Mouse (Mus musculus) embryonic stem cell, embryonic (primary cell): ENCODE results near the gene Grm7.

Source experiments
- CTCF ChIA-PET, 4 experiments: fragments of 300-600 bp in 2 of 4; fragments of 350-600 bp in 2 of 4; sonication (Branson Sonifier 250); formaldehyde crosslinking; loops; one replicate each; lab custom pipeline; 2022; ENCODE audit warnings: inconsistent platforms in 2 of 4; lab: Charles Lee
- POLR2A ChIA-PET, 4 experiments: fragments of 300-600 bp in 2 of 4; fragments of 350-600 bp in 2 of 4; sonication (Branson Sonifier 250); formaldehyde crosslinking; loops; one replicate each; lab custom pipeline; 2022; ENCODE audit warnings: antibody characterized with exemption in 4 of 4, inconsistent platforms in 1 of 4; lab: Charles Lee

Gene Grm7

DNA sequence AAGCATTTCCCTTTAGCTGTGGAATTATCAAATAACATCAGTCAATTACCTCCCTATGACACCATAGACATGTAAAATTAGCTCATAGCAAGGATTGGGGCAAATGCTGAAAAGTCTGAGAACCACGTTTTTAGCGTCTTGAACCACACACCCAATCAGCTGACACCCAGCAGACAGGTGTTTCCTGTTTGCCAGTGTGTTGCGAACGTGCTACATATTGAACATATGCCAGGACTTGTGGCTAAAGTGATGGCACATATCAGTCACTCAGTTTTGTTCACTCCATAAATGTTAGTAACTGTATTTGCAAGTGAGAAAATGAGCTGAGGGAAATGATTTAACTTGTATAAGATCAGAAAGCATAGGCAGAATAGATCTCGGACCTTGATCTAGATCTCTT is 162.1 kb downstream of the Grm7 start:
- ChIA-PET POLR2A (interaction anchor here in 1 of 4 experiments (0.6 kb wide), 1 partner anchor 21 kb away, joined by 3 read pairs; no protein-coding TSS in a partner anchor), CTCF (no interaction called here)

DNA sequence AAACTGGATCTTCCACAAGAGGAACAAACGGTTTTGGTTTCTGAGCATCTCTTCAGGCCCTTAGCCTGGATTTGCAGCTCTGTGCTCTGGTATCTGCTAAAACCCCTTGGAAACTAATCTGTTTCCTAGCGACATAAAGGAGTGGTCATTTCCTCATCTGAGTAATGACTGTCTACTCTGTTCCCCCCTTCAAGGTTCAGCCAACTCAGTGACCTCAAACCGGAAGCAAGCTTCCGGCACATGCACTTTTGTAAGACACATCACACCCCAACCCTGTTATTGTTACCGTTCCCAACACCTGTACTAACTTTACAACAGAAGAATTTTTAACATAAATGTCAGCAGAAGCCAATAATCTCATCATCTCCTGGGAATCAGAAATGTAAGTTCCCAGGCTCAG is 166.8 kb downstream of the Grm7 start:
- CTCF ChIA-PET: no interaction called here
- POLR2A ChIA-PET: no interaction called here

DNA sequence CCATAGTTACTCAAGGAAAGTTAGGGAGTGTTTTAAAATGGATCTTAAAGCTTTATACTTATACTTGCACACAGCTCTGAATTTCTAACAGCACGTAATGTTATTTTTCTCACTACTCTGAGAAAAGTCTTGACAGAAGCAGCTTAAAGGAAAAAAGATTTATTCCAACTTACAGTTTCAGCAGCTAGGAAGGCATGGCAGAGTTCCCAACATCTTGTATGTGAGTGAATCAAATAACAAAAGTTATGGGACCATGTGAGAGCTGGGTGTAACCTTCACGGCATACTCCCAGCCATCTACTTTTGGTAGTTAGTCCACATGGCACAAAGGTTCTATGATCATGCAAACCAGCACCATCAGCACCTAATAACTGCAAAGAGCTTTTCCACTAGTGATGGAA is 172.9 kb downstream of the Grm7 start:
- ChIA-PET POLR2A (no interaction called here), CTCF (no interaction called here)

DNA sequence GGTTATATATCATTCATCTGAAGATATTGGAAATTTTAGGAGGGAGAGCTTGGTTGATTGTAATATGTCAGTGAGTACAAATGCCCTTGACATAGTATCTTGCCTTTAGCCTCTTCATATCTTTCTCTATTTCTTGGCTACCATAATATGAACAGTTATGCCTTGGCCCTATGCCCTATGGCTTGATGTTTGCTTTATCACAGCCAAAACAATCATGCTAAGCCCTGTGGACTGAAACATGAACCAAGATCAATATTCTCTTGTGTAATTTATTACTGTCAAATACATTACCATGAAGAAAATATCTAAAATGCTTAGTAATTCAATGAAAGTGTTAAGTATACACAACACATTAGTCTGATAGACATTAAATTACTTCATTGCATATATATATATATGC is 222.9 kb downstream of the Grm7 start:
- POLR2A ChIA-PET: no interaction called here
- CTCF ChIA-PET: no interaction called here

DNA sequence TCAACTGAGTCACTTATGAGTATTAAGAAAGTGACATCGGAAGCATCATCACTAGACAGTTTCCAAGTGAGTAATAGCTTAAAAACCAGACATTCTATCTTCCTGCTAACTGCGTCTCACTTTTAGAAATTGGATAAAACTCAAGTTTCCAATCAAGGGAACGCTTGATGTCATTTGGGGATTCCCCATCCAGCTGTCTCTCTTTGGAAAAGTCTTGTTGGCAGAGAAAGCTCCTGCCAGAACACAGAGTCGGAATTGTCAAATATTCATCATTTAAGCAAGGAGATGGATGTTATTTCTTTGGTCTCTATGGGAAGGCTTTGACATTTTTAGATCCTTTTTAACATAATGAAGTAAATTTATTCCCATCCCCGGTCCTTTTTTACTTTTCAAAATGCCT is 336.6 kb downstream of the Grm7 start:
- CTCF ChIA-PET: no interaction called here

DNA sequence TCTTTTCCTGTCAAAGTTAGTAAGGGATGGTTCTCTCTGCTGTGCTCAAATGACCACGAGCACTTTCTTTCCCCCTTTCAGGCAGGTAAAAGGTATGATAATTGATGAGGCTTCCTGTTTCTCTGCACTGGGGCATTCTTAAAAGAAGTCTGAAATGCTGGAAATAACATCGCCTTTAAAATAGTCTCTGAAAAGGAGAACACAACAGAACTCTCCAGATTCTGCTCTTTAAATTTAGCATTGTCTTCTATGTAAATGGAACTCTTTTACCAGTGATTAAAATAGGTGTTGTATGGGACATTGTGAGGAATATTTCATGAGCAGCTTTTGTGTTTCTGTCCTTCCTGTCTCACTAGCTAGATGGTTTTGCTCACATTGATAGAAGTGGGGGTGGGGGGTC is 393.7 kb downstream of the Grm7 start:
- CTCF ChIA-PET: no interaction called here
- POLR2A ChIA-PET: no interaction called here

More for the DNA sequence above, 336.6 kb downstream of the Grm7 start:
- POLR2A ChIA-PET: no interaction called here

DNA sequence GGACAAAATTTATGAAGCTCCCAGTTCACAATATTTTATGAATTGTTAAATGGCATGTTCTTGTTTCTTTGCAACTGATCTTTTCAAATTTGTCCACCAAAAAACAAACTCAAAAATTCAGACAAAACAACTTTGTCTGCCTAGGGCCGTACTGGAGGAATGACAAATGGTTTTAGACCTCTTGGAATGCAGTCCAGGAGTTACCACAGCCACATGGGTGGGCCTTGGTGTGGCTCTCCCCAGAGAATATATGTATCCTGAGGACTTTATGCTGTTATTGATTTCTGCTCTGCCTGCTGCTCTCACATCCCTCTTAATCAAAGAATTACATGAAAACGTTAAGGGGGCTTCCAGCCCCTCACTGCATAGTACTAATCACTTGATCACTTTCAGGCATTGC is 400.5 kb downstream of the Grm7 start:
- ChIA-PET CTCF (no interaction called here), POLR2A (no interaction called here)

DNA sequence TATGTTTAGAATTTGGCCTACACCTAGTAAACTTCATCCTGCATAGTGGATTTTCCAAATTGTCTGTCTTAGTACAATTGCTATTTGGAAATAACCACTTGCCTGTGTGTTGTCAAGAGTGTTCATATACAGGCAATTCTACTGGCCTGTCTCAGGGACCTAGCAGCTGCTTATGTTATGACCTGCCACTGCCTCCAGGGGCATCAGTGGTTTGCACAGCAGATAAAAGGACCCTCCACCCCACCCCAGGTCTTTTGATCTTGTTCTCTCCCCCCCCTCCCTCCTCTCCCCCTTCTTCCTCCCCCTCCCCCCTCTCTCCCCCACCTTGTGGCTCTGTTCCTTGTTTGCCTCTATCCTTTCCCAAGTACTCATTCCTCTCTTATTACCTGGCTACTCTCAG is 403.9 kb downstream of the Grm7 start:
- ChIA-PET CTCF (no interaction called here), POLR2A (interaction anchor here in 1 of 4 experiments (0.5 kb wide), 1 partner anchor 340 kb away, joined by 3 read pairs; no protein-coding TSS in a partner anchor)

DNA sequence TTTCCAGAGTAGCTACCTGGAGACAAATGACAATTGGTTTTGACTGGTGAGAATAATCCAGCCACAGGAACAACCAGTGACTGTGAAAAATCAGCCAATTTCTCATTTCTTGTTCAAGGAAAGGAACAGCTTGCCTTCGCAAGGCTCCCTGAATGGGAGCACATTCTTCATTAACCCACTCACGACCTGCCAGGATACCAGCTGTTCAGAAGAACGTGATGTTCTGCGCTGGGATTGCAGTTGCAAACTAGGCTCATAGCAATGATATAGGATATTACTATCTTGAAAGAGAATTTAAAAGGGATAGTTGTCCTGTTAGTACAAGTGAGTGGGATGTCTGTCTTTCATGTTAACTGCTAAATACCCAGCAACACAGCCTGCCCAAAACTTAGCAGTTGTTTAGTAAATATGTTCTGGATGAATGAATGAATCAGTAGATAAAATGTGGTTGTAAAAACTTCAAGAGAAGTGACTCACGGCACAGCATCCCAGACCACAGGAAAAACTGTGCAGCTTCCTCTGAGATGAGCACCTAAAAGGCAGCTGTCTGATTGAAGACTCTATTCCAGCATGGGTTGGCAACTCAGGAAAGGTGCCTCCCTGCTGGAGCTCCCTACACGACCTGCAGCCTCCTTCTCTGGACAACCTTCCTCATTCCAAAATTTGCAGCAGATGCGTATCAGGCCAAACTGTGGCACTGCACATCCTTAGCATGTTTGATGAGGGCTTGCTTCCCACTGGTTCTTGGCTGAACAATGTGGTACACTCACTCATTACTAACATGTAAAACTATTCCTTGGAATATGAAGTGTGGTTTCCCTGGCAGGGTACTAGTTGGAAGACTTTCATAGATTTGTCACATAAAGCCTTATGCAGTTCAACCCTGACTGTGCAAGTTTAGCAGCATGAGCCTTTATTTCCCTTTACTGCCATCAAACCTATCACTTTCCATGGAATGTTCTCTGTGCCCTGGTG is 408.9 kb downstream of the Grm7 start:
- CTCF ChIA-PET: no interaction called here
- POLR2A ChIA-PET: no interaction called here

DNA sequence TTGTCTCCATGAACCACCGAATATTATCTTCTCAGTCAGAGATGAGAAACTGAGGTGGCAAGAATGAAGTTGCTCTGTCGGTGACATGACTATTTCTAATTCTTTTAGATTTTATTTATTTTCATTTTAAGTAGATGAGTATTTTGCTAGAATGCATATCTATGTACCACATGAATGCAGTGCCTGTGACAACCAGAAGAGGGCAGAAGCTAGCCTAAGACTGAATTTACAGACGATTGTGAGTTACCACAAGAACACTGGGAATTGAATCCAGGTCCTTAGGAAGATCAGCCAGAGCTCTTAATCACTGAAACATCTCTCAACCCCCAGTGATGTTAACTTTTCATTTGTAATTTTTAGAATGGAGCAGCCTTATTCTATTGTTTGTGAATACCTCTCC is 412.4 kb downstream of the Grm7 start:
- POLR2A ChIA-PET: interaction anchor here in 1 of 4 experiments (0.6 kb wide), 1 partner anchor 1316 kb away, joined by 9 read pairs; no protein-coding TSS in a partner anchor

DNA sequence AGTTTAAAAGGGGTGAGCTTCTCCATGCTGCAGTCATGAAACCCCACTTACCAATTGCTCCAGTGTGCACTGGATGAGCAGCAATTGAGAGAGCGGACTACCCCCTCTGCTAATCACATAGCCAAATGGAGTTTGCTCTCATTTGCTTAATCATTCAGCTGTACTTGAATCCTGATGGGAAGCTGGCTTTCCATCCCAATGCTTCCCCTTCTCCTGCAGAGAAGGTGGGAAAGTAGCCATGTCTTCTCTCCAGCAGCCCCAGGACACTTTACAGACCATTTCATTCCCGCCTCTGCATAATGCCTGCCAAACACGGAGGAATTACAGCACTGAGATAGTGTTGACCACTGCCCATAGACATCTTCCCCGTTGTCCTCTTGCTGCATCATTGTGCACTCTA is 414.6 kb downstream of the Grm7 start:
- POLR2A ChIA-PET: no interaction called here
- CTCF ChIA-PET: interaction anchor here in 1 of 4 experiments (1.2 kb wide), 1 partner anchor 625 kb away, joined by 3 read pairs; no protein-coding TSS in a partner anchor

More for the DNA sequence above, 412.4 kb downstream of the Grm7 start:
- CTCF ChIA-PET: interaction anchor here (0.6 to 1.6 kb wide), 9 partner anchors 42 to 1316 kb away, joined by 3 to 6 read pairs (median 4); no protein-coding TSS in a partner anchor

DNA sequence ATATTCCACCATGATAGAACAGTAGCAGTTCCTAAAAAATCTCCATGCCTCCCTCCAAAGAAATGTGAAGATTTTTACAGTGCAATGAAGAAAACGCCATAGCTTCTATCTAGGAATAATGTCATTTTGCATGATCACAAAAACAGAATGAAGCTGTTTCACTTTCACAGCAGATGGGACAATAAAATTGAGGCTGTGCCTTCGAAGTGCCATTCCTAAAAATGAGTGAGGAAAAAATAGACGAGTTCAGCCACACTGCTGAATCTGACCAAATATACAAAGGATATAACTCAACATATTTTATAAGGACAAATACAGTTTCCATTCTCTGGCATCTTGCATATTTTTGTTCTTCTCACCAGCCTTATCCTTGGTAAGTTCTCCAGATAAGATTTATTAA is 439.2 kb downstream of the Grm7 start:
- CTCF ChIA-PET: no interaction called here

DNA sequence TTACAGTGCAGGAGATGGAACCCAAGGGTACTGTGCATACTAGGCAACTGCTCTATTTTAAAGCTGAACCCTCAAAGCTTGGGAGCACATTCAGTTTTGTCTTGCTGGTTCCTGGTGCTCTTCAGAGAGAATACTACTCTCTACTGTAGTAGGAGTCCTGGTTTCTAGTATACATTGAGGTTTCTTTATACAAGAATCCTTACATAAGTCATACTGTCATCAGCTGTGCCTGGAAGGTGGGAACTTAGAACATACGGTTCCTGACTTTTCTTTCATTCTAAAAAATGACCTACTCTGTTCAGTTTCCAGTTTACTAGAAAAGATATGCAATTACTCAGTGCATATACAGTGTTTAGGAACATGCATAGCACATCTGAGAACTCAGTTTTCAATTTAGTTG is 449.4 kb downstream of the Grm7 start:
- ChIA-PET CTCF (no interaction called here), POLR2A (no interaction called here)

More for the DNA sequence above, 439.2 kb downstream of the Grm7 start:
- POLR2A ChIA-PET: no interaction called here

DNA sequence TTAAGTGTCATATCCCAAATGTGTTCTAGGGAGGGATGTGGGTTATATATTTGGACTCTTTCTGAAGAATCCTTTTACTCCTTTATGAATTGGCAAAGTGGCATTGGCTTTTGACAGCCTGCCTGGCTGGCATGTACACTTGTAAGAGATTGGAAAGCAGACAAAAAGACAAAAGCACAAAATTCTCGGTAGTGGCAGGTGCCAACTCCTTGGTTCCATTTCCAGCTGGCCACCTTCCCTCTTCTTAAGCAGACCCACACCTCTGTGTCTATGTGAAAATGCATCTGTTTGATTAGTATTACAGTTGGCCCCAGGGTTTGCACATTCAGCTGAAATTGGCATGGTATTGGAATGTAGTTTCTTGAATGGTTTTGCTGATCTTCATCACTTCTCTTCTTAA is 460.1 kb downstream of the Grm7 start:
- POLR2A ChIA-PET: no interaction called here

DNA sequence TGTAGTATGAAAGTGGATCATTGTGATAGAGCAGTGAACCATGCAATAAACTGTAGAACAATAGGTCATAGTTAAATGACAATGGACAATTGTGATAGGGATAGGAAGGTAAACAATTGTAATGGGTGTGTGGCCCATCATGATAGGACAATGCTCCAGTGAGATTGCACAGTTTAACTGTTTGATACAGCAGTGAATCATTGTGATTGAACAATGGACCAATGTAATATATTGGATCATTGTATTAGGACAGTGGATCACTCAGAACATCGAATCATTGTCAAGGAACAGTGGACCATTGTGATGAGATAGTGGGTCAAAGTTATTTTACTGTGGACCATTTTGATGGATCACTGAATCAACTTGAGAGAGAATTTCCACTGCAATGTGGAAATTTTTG is 515.7 kb downstream of the Grm7 start:
- ChIA-PET POLR2A (no interaction called here), CTCF (no interaction called here)

More for the DNA sequence above, 460.1 kb downstream of the Grm7 start:
- CTCF ChIA-PET: no interaction called here

DNA sequence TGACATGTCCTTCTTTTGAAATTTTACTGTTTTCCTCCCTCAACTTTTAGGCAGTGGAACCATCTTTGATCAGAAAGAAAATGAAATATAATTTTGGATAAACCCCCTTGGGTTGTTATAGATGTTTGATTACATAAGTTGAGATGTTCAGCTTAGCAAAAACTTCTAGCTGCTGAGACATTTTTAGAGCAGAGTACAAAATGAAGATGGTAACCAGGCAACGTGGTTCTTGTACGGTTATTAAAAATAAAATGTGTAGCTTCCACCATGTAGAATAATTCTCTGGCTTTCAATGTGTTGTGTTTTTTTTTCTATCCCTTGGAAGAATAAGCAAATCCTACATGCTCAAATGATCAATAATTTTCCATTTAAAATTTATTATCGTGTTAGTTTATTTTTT is 550.0 kb downstream of the Grm7 start:
- ChIA-PET POLR2A (no interaction called here), CTCF (no interaction called here)

DNA sequence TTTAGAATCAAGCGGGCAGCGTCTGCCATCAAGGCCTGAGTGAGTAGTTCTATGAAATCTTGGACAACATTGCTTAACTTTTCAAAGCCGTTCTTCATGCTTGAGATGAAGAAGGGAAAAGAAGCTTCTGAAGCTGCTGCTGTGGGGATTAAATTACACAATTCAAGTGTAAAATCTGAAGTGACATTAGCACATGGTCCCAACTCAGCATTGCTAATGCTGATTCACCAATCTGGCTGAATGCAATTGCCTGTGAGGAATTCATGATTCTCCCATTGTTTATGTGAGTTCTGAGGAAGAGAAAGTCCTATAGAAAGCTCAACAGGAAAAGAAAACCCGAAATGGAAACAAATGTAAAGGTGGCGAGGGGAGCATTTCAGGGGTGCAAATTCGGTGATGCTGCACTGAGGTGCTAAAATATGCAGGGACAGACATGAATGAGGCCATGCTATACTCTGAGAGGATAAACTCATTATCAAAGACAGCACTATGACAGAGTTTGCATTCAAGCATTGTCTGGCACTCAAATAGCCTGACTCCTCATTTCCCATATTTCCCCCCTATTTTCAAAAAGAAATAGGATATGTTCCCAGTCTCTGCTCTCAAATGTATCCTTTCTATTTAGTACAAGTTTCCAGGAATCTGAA is 575.8 kb downstream of the Grm7 start:
- ChIA-PET CTCF (no interaction called here), POLR2A (no interaction called here)

DNA sequence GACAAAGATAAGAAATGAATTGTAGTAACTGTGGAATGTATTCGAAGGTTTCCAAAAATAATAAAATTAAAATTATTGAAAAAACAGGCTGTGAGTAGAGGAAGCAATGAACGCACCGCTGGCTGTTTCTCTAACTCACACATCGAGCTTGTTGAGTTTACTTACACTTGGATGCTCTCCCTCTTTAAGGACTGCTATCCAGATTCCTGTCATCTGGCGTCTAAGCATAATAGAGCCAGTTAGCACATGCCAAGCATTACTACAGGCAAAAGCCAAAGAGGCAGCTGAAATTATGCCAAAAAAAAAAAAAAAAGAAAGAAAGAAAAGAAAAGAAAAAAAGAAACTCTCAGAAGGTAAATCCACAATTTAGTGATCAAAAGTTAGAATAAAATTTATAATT is 609.8 kb downstream of the Grm7 start:
- CTCF ChIA-PET: no interaction called here
- POLR2A ChIA-PET: interaction anchor here in 1 of 4 experiments (0.8 kb wide), 1 partner anchor 319 kb away, joined by 3 read pairs; no protein-coding TSS in a partner anchor

DNA sequence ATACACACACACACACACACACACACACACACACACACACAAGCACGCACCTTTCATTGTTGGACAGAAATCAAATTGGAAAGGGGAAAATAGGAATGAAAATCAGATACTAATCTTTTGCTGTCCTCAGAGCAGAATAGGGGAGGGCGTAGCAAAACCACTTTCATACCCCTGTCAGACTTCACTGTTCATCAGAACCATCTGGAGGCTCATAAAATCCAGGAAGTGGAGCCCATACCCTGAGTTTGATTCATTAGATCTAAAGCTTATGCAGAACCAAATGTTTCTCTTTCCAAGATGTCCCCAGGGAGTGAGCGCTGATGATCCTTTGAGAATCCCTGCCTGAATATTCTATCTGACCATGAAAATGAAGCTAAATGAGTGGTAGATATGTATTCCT is 611.6 kb downstream of the Grm7 start:
- POLR2A ChIA-PET: no interaction called here
- CTCF ChIA-PET: no interaction called here

DNA sequence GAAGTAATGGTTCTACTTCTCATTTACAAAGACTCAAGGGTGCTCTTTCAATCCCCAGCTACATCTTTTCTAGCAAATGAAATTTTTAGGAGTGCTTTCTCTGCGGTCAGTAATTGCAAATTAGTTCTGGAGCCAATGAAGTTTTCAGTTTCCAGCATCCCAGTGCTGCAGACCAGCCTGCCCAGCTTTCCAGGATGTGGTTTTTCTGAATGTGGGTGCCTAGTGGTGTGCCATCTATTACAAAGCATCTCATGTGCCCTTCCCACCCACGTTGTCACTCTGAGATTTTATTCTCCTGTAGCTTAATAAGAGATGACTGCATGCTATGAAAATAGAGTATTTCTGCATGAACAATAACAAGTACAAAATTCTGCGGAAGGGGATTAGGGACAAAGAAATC is 612.9 kb downstream of the Grm7 start:
- ChIA-PET POLR2A (no interaction called here), CTCF (no interaction called here)
